Mouse (Mus musculus) megakaryocyte, embryonic 14.5 days (primary cell): ENCODE data around the gene Hcfc1.

Experiments
- FLI1 ChIP-seq: IDR thresholded peaks from 2 replicates; pipeline ENCODE4 v1.6.1; 2012; ENCODE audit warnings: low read length, inconsistent platforms, mixed read lengths
- GATA1 ChIP-seq: IDR thresholded peaks from 3 replicates; pipeline ENCODE4 v1.6.1; 2012; ENCODE audit warnings: mixed read lengths, low read length, inconsistent platforms, borderline replicate concordance

GRCm38 (mm10) chrX:73969167-73969566 is 3.0 kb upstream of the Hcfc1 start:
- TF ChIP-seq FLI1 (no peak), GATA1 (no peak)
